In the genomic region with DNA sequence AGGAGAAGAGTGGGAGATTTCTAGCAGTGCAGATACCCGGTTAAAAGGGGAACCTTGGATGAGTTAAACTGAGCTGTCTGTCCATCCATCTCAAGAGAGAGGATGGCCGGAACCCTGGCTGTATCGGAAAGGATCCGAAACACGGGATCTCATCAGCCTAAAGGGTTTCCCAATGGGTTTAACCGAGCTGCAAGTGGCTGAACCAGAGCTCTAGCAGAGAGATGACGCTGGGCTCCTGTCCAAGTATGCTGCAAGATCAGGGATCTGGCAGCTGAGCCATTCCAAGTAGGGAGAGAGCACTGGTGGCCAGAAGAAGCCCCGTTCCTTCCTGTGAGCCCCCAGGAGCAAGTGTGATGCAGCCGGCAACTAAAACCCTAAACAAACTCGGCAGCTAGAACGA, we compare ENCODE assay signal across 9 mouse cellular contexts.
DNase-seq lines count a peak whose midpoint lies in the region; ATAC-seq and TF ChIP-seq lines count a peak whose summit lies in the region.
"Had no signal": no experiment of that assay in that cellular context is flagged by ENCODE, and none has a peak within 500 bp of the region (broad histone marks: within the 10 kb centered on the region; RNA-seq: fewer than 3 reads in every experiment).

No protein-coding gene starts in this region.

- no peaks in the 10 kb centered on the region for H3K27me3 ChIP-seq in kidney, embryonic 16.5 days (ENCODE audit: insufficient read depth, low read length)

- no peaks in the 10 kb centered on the region for H3K36me3 ChIP-seq in kidney, embryonic 16.5 days (ENCODE audit: insufficient read depth, low read length)

- ATAC-seq in kidney, embryonic 16.5 days (ENCODE audit: low FRiP score, low TSS enrichment): no peak

- 63% methylated on average over 11 of the region's 11 CpGs for WGBS in kidney, embryonic 16.5 days

- TF ChIP-seq CTCF in layer of hippocampus, adult 2 months (conservative IDR thresholded peaks at IDR 0.05): no peak

- intact Hi-C loops in gastrocnemius, postnatal 14 days (cut with DNase I; ENCODE audit: low total_unique reads): no loop called here

- no peak overlapping the region for H3K4me3 ChIP-seq in kidney, embryonic 16.5 days (ENCODE audit: low read length)
- H3K4me3 ChIP-seq in layer of hippocampus, adult 2 months: peak overlapping the region; percentile 55

- no peak overlapping the region for H3K4me2 ChIP-seq in kidney, embryonic 16.5 days (replicated peaks; ENCODE audit: low read depth, low read length)

- H3K27ac ChIP-seq in kidney, embryonic 16.5 days (ENCODE audit: low read length): no peak overlapping the region
- peak overlapping the region; percentile 55 for H3K27ac ChIP-seq in layer of hippocampus, adult 2 months

- no peaks in the 10 kb centered on the region for H3K9me3 ChIP-seq in kidney, embryonic 16.5 days (ENCODE audit: low read length)
- H3K9me3 ChIP-seq: G1E had no signal

- peak; percentile 15 for DNase-seq in kidney, adult 9 months
- peak; percentile 91 for DNase-seq in brain, adult 2 months (ENCODE audit: low read depth, low spot score)
- peak; percentile 68 for DNase-seq in gastrocnemius, postnatal 14 days
- peak in 1 of 2 experiments; percentile 29 for DNase-seq in layer of hippocampus, adult 2 months (ENCODE audit: low spot score in 2 of 2)
- DNase-seq in lung, postnatal 25 days (ENCODE audit: low spot score): peak; percentile 22
- no peak for DNase-seq in thymus, adult 18-20 months
- no peak for DNase-seq in embryo, embryonic 10.5 days (ENCODE audit: low spot score)

- H3K4me1 ChIP-seq in kidney, embryonic 16.5 days (ENCODE audit: insufficient read depth, low read length): peaks cover 37% of the 10 kb centered on the region

- H3K9ac ChIP-seq in kidney, embryonic 16.5 days (replicated peaks; ENCODE audit: low read length): no peak overlapping the region

Comparison
In these comparisons a context has a peak if more than half of its experiments do, and no peak if none do; other contexts are left out.
1. DNase-seq: peak in kidney, adult 9 months (single experiment), brain, adult 2 months (single experiment), gastrocnemius, postnatal 14 days (single experiment) and lung, postnatal 25 days (single experiment); none in thymus, adult 18-20 months (0 of 2) and embryo, embryonic 10.5 days (single experiment).